Mouse (Mus musculus) CD8-positive naive resting alpha-beta T cell, adult 57 days (primary cell): ENCODE measurements around the gene Vash2. TPM values are rescaled to one million over a fixed set of nuclear protein-coding genes. Genes with fewer than 3 reads are reported as not detected.

Experiments used
- total RNA-seq: library from RNA; stranded (reverse); gene quantifications from one replicate; pipeline ENCODE4 v1.2.4, GENCODE M21; 2023

Vash2 gene
- 0.34 TPM for total RNA-seq

GRCm38 (mm10) chr1:190979100-190979563 lies at the start of gene Vash2:
Gene Vash2, minus strand, starts transcription at chr1:190979296.

GRCm38 (mm10) chr1:191026021-191026713 lies 47.1 kb upstream of the Vash2 start, which contains the start of gene Flvcr1:
Gene Flvcr1, minus strand, starts transcription at chr1:191026158.

GRCm38 (mm10) chr1:190924812-190925211 lies 54.3 kb downstream of the Vash2 start, which contains the start of gene Angel2:
Gene Angel2, plus strand, starts transcription at chr1:190925112.

GRCm38 (mm10) chr1:190911415-190912123 lies 67.5 kb downstream of the Vash2 start, which contains the start of gene Rps6kc1:
Gene Rps6kc1, minus strand, starts transcription at chr1:190911770.

Other genes with a start within 250 kb of the Vash2 start
- 20.0 TPM for gene Rps6kc1, start 67.5 kb downstream of the Vash2 start, total RNA-seq
- gene Angel2, start 54.2 kb downstream of the Vash2 start, total RNA-seq = 53.9 TPM
- 29.5 TPM for gene Flvcr1, start 46.9 kb upstream of the Vash2 start, total RNA-seq
- gene Spata45, start 57.3 kb upstream of the Vash2 start, total RNA-seq = not detected
- 12.6 TPM for gene Tatdn3, start 83.6 kb upstream of the Vash2 start, total RNA-seq
- gene Nsl1, start 83.7 kb upstream of the Vash2 start, total RNA-seq = 0.92 TPM
- 2.0 TPM for gene Batf3, start 118.6 kb upstream of the Vash2 start, total RNA-seq
- 0.37 TPM for gene Fam71a, start 185.5 kb upstream of the Vash2 start, total RNA-seq
- 28.8 TPM for gene Atf3, start 238.7 kb upstream of the Vash2 start, total RNA-seq